Mouse (Mus musculus): ENCODE measurements around the gene Thegl. TPM values are rescaled to one million over a fixed set of nuclear protein-coding genes. Genes with fewer than 3 reads are reported as not detected.
A peak's percentile ranks its signal among the peaks of the same experiment; 100 is the strongest.
"Not testable (repeated sequence)": the region's sequence is repeated elsewhere in the genome, so short reads cannot be mapped to it uniquely, and the experiment has no call there.

Thegl gene
- polyA plus RNA-seq, 1 experiment from 2014 or later, result not detected

- H3K4me3 ChIP-seq (ENCODE audit: control insufficient read depth in 1 of 2, insufficient read depth in 1 of 2, low read depth in 1 of 2, low read length in 2 of 2); ATAC-seq (ENCODE audit: insufficient number of reproducible peaks, insufficient read depth, low FRiP score, low read depth); H3K27me3 ChIP-seq (ENCODE audit: control insufficient read depth, insufficient read depth, low read length); H3K9me3 ChIP-seq (ENCODE audit: control insufficient read depth, low read length); H3K9ac ChIP-seq (ENCODE audit: low read length); H3K27ac ChIP-seq (replicated peaks in 1 of 2; ENCODE audit: control insufficient read depth in 1 of 2, insufficient read depth in 1 of 2, low read depth in 2 of 2, low read length in 2 of 2); H3K4me2 ChIP-seq (ENCODE audit: low read length): not testable (repeated sequence)
- Histone ChIP-seq H3K4me1 (ENCODE audit: control insufficient read depth in 2 of 2, insufficient read depth in 2 of 2, low read length in 2 of 2) (peaks cover 38 to 67% of the 10 kb centered on the region in 2 experiments), H3K36me3 (ENCODE audit: control insufficient read depth, insufficient read depth, low read length) (peaks cover 36% of the 10 kb centered on the region)
- WGBS, result 83% methylated on average over 3 of the region's 3 CpGs
These were observed 80.4 kb downstream of the Thegl start for GRCm38 (mm10) chr5:77096194-77096593.

- Histone ChIP-seq H3K4me3 (ENCODE audit: control insufficient read depth in 1 of 2, insufficient read depth in 1 of 2, low read depth in 1 of 2, low read length in 2 of 2) (no peak overlapping the region), H3K36me3 (ENCODE audit: control insufficient read depth, insufficient read depth, low read length) (peaks cover 33% of the 10 kb centered on the region), H3K9me3 (ENCODE audit: control insufficient read depth, low read length) (no peaks in the 10 kb centered on the region), H3K9ac (ENCODE audit: low read length) (peak overlapping the region; percentile 28; the same call in 1 of the 2 replicates), H3K27ac (replicated peaks in 1 of 2; ENCODE audit: control insufficient read depth in 1 of 2, insufficient read depth in 1 of 2, low read depth in 2 of 2, low read length in 2 of 2) (peak overlapping the region; percentile 2 to 67; a peak in 3 of 4 replicates), H3K27me3 (ENCODE audit: control insufficient read depth, insufficient read depth, low read length) (no peaks in the 10 kb centered on the region), H3K4me1 (ENCODE audit: control insufficient read depth in 2 of 2, insufficient read depth in 2 of 2, low read length in 2 of 2) (peaks cover 30 to 59% of the 10 kb centered on the region in 2 experiments), H3K4me2 (ENCODE audit: low read length) (peak overlapping the region; percentile 24; the same call in 1 of the 2 replicates)
- no peak for ATAC-seq (ENCODE audit: insufficient number of reproducible peaks, insufficient read depth, low FRiP score, low read depth)
- WGBS, result 38% methylated on average over 6 of the region's 6 CpGs
These were observed 81.9 kb downstream of the Thegl start for GRCm38 (mm10) chr5:77097686-77098085.

DNA sequence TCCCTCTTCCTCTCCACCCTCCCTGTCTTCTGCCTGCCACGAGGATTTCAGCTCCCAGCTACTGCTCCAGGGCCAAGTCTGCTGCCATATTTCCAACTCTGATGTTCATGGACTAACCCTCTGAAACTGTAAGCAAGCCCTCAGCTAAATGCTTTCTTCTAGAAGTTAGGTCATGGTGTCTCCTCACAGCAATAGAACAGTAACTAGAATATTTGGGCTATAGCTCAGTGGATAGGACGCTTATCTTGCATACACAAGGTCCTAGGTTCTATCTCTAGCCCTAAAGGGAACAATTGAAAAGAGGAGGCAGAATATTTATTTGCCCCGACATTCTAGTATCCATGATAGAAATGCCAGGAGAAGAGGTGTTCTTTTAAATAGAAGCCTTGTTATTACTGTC lies 83.1 kb downstream of the Thegl start:
- no peak overlapping the region for H3K9ac ChIP-seq (ENCODE audit: low read length)
- H3K27me3 ChIP-seq (ENCODE audit: control insufficient read depth, insufficient read depth, low read length), result no peaks in the 10 kb centered on the region
- H3K27ac ChIP-seq (replicated peaks in 1 of 2; ENCODE audit: control insufficient read depth in 1 of 2, insufficient read depth in 1 of 2, low read depth in 2 of 2, low read length in 2 of 2), result no peak overlapping the region
- no peak overlapping the region for H3K4me2 ChIP-seq (ENCODE audit: low read length)
- WGBS, result 80% methylated on average over 3 of the region's 3 CpGs
- no peaks in the 10 kb centered on the region for H3K9me3 ChIP-seq (ENCODE audit: control insufficient read depth, low read length)
- peaks cover 25% of the 10 kb centered on the region for H3K36me3 ChIP-seq (ENCODE audit: control insufficient read depth, insufficient read depth, low read length)
- ATAC-seq (ENCODE audit: insufficient number of reproducible peaks, insufficient read depth, low FRiP score, low read depth), result no peak
- peaks cover 26 to 57% of the 10 kb centered on the region in 2 experiments for H3K4me1 ChIP-seq (ENCODE audit: control insufficient read depth in 2 of 2, insufficient read depth in 2 of 2, low read length in 2 of 2)
- H3K4me3 ChIP-seq (ENCODE audit: control insufficient read depth in 1 of 2, insufficient read depth in 1 of 2, low read depth in 1 of 2, low read length in 2 of 2), result no peak overlapping the region

DNA sequence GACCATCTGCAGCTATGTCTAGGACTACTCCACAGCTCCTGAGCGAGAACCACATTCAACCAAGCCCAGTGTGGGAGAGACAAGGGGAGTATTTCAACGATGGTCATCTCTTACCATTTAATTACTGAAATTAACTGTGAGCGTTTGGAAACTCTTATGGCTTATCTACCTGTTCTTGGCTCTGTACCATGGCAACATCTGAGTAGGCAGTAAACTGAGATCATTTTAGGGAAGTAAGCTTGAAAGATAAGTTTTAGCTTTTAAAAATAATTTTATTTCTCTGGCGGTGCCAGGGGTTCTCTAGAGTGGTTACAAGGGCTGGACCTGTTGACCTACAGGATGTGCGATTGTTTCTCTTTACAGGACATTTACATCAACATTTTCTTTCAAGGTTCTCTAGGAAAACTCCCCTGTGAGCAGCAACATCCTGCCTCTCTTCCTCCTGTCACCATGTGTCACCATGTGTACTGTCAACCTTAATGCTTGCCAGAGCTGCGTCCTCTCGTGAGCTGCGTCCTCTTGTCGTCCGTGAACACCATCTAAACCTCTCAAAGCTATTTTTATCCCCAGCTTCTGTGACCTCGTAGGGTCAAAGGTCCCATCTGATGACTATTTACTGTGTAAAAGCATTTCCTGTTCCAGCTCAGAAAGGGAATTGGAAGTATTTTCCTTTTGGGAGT lies 83.6 kb downstream of the Thegl start:
- peak overlapping the region; percentile 13; the same call in 1 of the 2 replicates for H3K9ac ChIP-seq (ENCODE audit: low read length)
- 23% methylated on average over 11 of the region's 11 CpGs for WGBS
- peak overlapping the region; percentile 6 to 14; a peak in 3 of 4 replicates for H3K27ac ChIP-seq (replicated peaks in 1 of 2; ENCODE audit: control insufficient read depth in 1 of 2, insufficient read depth in 1 of 2, low read depth in 2 of 2, low read length in 2 of 2)
- H3K9me3 ChIP-seq (ENCODE audit: control insufficient read depth, low read length), result no peaks in the 10 kb centered on the region
- peak overlapping the region; percentile 5; the same call in 1 of the 2 replicates for H3K4me2 ChIP-seq (ENCODE audit: low read length)
- no peak for ATAC-seq (ENCODE audit: insufficient number of reproducible peaks, insufficient read depth, low FRiP score, low read depth)
- peaks cover 26 to 53% of the 10 kb centered on the region in 2 experiments for H3K4me1 ChIP-seq (ENCODE audit: control insufficient read depth in 2 of 2, insufficient read depth in 2 of 2, low read length in 2 of 2)
- no peak overlapping the region for H3K4me3 ChIP-seq (ENCODE audit: control insufficient read depth in 1 of 2, insufficient read depth in 1 of 2, low read depth in 1 of 2, low read length in 2 of 2)
- no peaks in the 10 kb centered on the region for H3K27me3 ChIP-seq (ENCODE audit: control insufficient read depth, insufficient read depth, low read length)
- H3K36me3 ChIP-seq (ENCODE audit: control insufficient read depth, insufficient read depth, low read length), result peaks cover 23% of the 10 kb centered on the region

GRCm38 (mm10) chr5:77099997-77100380 lies 84.2 kb downstream of the Thegl start:
- Histone ChIP-seq H3K4me2 (ENCODE audit: low read length) (peak overlapping the region; percentile 5; the same call in 1 of the 2 replicates), H3K9ac (ENCODE audit: low read length) (no peak overlapping the region), H3K27me3 (ENCODE audit: control insufficient read depth, insufficient read depth, low read length) (no peaks in the 10 kb centered on the region), H3K4me1 (ENCODE audit: control insufficient read depth in 2 of 2, insufficient read depth in 2 of 2, low read length in 2 of 2) (peaks cover 26 to 55% of the 10 kb centered on the region in 2 experiments), H3K4me3 (ENCODE audit: control insufficient read depth in 1 of 2, insufficient read depth in 1 of 2, low read depth in 1 of 2, low read length in 2 of 2) (no peak overlapping the region), H3K9me3 (ENCODE audit: control insufficient read depth, low read length) (no peaks in the 10 kb centered on the region), H3K27ac (replicated peaks in 1 of 2; ENCODE audit: control insufficient read depth in 1 of 2, insufficient read depth in 1 of 2, low read depth in 2 of 2, low read length in 2 of 2) (peak overlapping the region; percentile 6 to 14; a peak in 3 of 4 replicates), H3K36me3 (ENCODE audit: control insufficient read depth, insufficient read depth, low read length) (peaks cover 23% of the 10 kb centered on the region)
- no peak for ATAC-seq (ENCODE audit: insufficient number of reproducible peaks, insufficient read depth, low FRiP score, low read depth)
- WGBS, result 64% methylated on average over 6 of the region's 6 CpGs

- Histone ChIP-seq H3K9ac (ENCODE audit: low read length) (no peak overlapping the region), H3K9me3 (ENCODE audit: control insufficient read depth, low read length) (no peaks in the 10 kb centered on the region), H3K4me2 (ENCODE audit: low read length) (no peak overlapping the region), H3K4me1 (ENCODE audit: control insufficient read depth in 2 of 2, insufficient read depth in 2 of 2, low read length in 2 of 2) (peaks cover 24 to 59% of the 10 kb centered on the region in 2 experiments), H3K36me3 (ENCODE audit: control insufficient read depth, insufficient read depth, low read length) (peaks cover 23% of the 10 kb centered on the region), H3K4me3 (ENCODE audit: control insufficient read depth in 1 of 2, insufficient read depth in 1 of 2, low read depth in 1 of 2, low read length in 2 of 2) (no peak overlapping the region), H3K27me3 (ENCODE audit: control insufficient read depth, insufficient read depth, low read length) (no peaks in the 10 kb centered on the region), H3K27ac (replicated peaks in 1 of 2; ENCODE audit: control insufficient read depth in 1 of 2, insufficient read depth in 1 of 2, low read depth in 2 of 2, low read length in 2 of 2) (peak overlapping the region in 1 of 2 experiments; percentile 14; a peak in 1 of 4 replicates)
- 84% methylated on average over 6 of the region's 6 CpGs for WGBS
- no peak for ATAC-seq (ENCODE audit: insufficient number of reproducible peaks, insufficient read depth, low FRiP score, low read depth)
These were observed 84.9 kb downstream of the Thegl start for GRCm38 (mm10) chr5:77100691-77101090.

- ATAC-seq (ENCODE audit: insufficient number of reproducible peaks, insufficient read depth, low FRiP score, low read depth), result no peak
- peaks cover 12 to 49% of the 10 kb centered on the region in 2 experiments for H3K4me1 ChIP-seq (ENCODE audit: control insufficient read depth in 2 of 2, insufficient read depth in 2 of 2, low read length in 2 of 2)
- H3K4me3 ChIP-seq (ENCODE audit: control insufficient read depth in 1 of 2, insufficient read depth in 1 of 2, low read depth in 1 of 2, low read length in 2 of 2), result no peak overlapping the region
- H3K27me3 ChIP-seq (ENCODE audit: control insufficient read depth, insufficient read depth, low read length), result no peaks in the 10 kb centered on the region
- no peak overlapping the region for H3K4me2 ChIP-seq (ENCODE audit: low read length)
- H3K27ac ChIP-seq (replicated peaks in 1 of 2; ENCODE audit: control insufficient read depth in 1 of 2, insufficient read depth in 1 of 2, low read depth in 2 of 2, low read length in 2 of 2), result no peak overlapping the region
- H3K36me3 ChIP-seq (ENCODE audit: control insufficient read depth, insufficient read depth, low read length), result peaks cover 25% of the 10 kb centered on the region
- H3K9ac ChIP-seq (ENCODE audit: low read length), result no peak overlapping the region
- no peaks in the 10 kb centered on the region for H3K9me3 ChIP-seq (ENCODE audit: control insufficient read depth, low read length)
- 80% methylated on average over 15 of the region's 15 CpGs for WGBS
These were observed 86.9 kb downstream of the Thegl start for GRCm38 (mm10) chr5:77102522-77103365.

All from heart, embryonic 14.5 days (tissue).